Comparison of ENCODE assay signal across 8 mouse cellular contexts in genomic region chr7:16921881-16922335, GRCm38 (mm10). TPM values are rescaled to one million over a fixed set of nuclear protein-coding genes. Genes with fewer than 3 reads are reported as not detected.
DNase-seq lines count a peak whose midpoint lies in the region; ATAC-seq and TF ChIP-seq lines count a peak whose summit lies in the region.

No protein-coding gene starts in this region.

- peak; percentile 31 for DNase-seq in gastrocnemius, postnatal 10 days
- no peak for DNase-seq in gastrocnemius, adult 8-10 months (ENCODE audit: low spot score in 2 of 2)
- peak; percentile 28 for DNase-seq in midbrain, embryonic 10.5 days (ENCODE audit: low spot score)
- DNase-seq in urinary bladder, adult 18-20 months (ENCODE audit: low spot score in 2 of 2), result no peak
- no peak for DNase-seq in B cell, adult 2 months
- DNase-seq in urinary bladder, adult 2 months (ENCODE audit: low spot score), result no peak

- peak overlapping the region; percentile 76 for H3K4me2 ChIP-seq in intestine, embryonic 16.5 days (ENCODE audit: low read depth, low read length)

- no peaks in the 10 kb centered on the region for H3K9me3 ChIP-seq in intestine, embryonic 16.5 days (ENCODE audit: control insufficient read depth, low read length)
- H3K9me3 ChIP-seq in midbrain, embryonic 10.5 days (replicated peaks), result no peaks in the 10 kb centered on the region

- TF ChIP-seq CTCF in cortical plate, adult 2 months (IDR thresholded peaks at IDR 0.05; ENCODE audit: extremely low read depth, insufficient read depth, low read length), result no peak

- WGBS in intestine, embryonic 16.5 days, result 30% methylated on average over 6 of the region's 6 CpGs
- WGBS in midbrain, embryonic 10.5 days, result 78% methylated on average over 6 of the region's 6 CpGs

- H3K36me3 ChIP-seq in intestine, embryonic 16.5 days (ENCODE audit: control insufficient read depth, insufficient read depth, low read length), result peaks cover 20% of the 10 kb centered on the region
- H3K36me3 ChIP-seq in midbrain, embryonic 10.5 days, result peaks cover 51% of the 10 kb centered on the region

- TF ChIP-seq POLR2A in cortical plate, adult 2 months (IDR thresholded peaks at IDR 0.05; ENCODE audit: extremely low read depth, insufficient read depth, low read length), result no peak

- peak; percentile 45 for ATAC-seq in intestine, embryonic 16.5 days

- peak overlapping the region; percentile 73 for H3K4me3 ChIP-seq in cortical plate, adult 2 months (ENCODE audit: insufficient read depth, low read length)
- H3K4me3 ChIP-seq in intestine, embryonic 16.5 days (ENCODE audit: low read length), result peak overlapping the region; percentile 72
- peak overlapping the region; percentile 97 for H3K4me3 ChIP-seq in midbrain, embryonic 10.5 days

- H3K27ac ChIP-seq in cortical plate, adult 2 months (ENCODE audit: insufficient read depth, low read length), result peak overlapping the region; percentile 71
- H3K27ac ChIP-seq in intestine, embryonic 16.5 days (ENCODE audit: low read length), result peak overlapping the region; percentile 96
- peak overlapping the region; percentile 99 for H3K27ac ChIP-seq in midbrain, embryonic 10.5 days (replicated peaks)

- peaks cover 17% of the 10 kb centered on the region for H3K4me1 ChIP-seq in cortical plate, adult 2 months (ENCODE audit: control insufficient read depth, insufficient read depth, low read length)
- peaks cover 45% of the 10 kb centered on the region for H3K4me1 ChIP-seq in intestine, embryonic 16.5 days (ENCODE audit: control insufficient read depth, insufficient read depth, low read length)
- H3K4me1 ChIP-seq in midbrain, embryonic 10.5 days, result peaks cover 45% of the 10 kb centered on the region

- peak overlapping the region; percentile 96 for H3K9ac ChIP-seq in intestine, embryonic 16.5 days (ENCODE audit: low read depth, low read length)

- H3K27me3 ChIP-seq in intestine, embryonic 16.5 days (replicated peaks; ENCODE audit: control insufficient read depth, insufficient read depth, low read length), result no peaks in the 10 kb centered on the region
- H3K27me3 ChIP-seq in midbrain, embryonic 10.5 days (ENCODE audit: low read depth, poor library complexity, severe bottlenecking), result no peaks in the 10 kb centered on the region

RNA-seq across cellular contexts. Expression of gene Calm3, which starts 2.0 kb away (rescaled TPM):
- 100 to 1,000 TPM; 255 to 271 TPM for total RNA-seq in gastrocnemius, postnatal 10 days (2021)
- total RNA-seq in gastrocnemius, adult 8-10 months (2022), result 100 to 1,000 TPM; 386 to 534 (median 424) TPM
- 1,956 and 2,049 TPM in 2 replicates for polyA plus RNA-seq in cortical plate, adult 2 months (2012; rRNA removed)
- polyA plus RNA-seq in intestine, embryonic 16.5 days (2015; fragmentation: Nextera tagmentation; extraction: Ambion mirVana), result 163 and 171 TPM in 2 replicates
- 174 and 180 TPM in 2 replicates for polyA plus RNA-seq in midbrain, embryonic 10.5 days (2016; fragmentation: Nextera tagmentation; extraction: Ambion mirVana)
- 182 and 223 TPM in 2 replicates for polyA plus RNA-seq in urinary bladder, adult 2 months (2012; rRNA removed)

RNA-seq across cellular contexts. Expression of gene Ptgir, which starts 15.6 kb away (rescaled TPM):
- 1 to 10 TPM; 1.8 to 2.9 TPM for total RNA-seq in gastrocnemius, postnatal 10 days (2021)
- total RNA-seq in gastrocnemius, adult 8-10 months (2022), result under 1 TPM; 0.62 to 0.97 (median 0.93) TPM
- polyA plus RNA-seq in cortical plate, adult 2 months (2012; rRNA removed), result 0.08 and 0.17 TPM in 2 replicates
- polyA plus RNA-seq in intestine, embryonic 16.5 days (2015; fragmentation: Nextera tagmentation; extraction: Ambion mirVana), result 2.5 and 3.2 TPM in 2 replicates
- 0.17 and 0.56 TPM in 2 replicates for polyA plus RNA-seq in midbrain, embryonic 10.5 days (2016; fragmentation: Nextera tagmentation; extraction: Ambion mirVana)
- polyA plus RNA-seq in urinary bladder, adult 2 months (2012; rRNA removed), result 3.9 and 5.1 TPM in 2 replicates

RNA-seq across cellular contexts. Expression of gene Pnmal2, which starts 22.6 kb away (rescaled TPM):
- total RNA-seq in gastrocnemius, postnatal 10 days (2021), result 10 to 100 TPM; 20.6 to 24.5 TPM
- total RNA-seq in gastrocnemius, adult 8-10 months (2022), result under 1 TPM; 0.24 to 0.76 (median 0.41) TPM
- 89.8 and 103 TPM in 2 replicates for polyA plus RNA-seq in cortical plate, adult 2 months (2012; rRNA removed)
- 4.9 and 5.4 TPM in 2 replicates for polyA plus RNA-seq in intestine, embryonic 16.5 days (2015; fragmentation: Nextera tagmentation; extraction: Ambion mirVana)
- 4.1 and 11.7 TPM in 2 replicates for polyA plus RNA-seq in midbrain, embryonic 10.5 days (2016; fragmentation: Nextera tagmentation; extraction: Ambion mirVana)
- 0.83 and 1.4 TPM in 2 replicates for polyA plus RNA-seq in urinary bladder, adult 2 months (2012; rRNA removed)

RNA-seq across cellular contexts. Expression of gene Gng8, which starts 30.3 kb away (rescaled TPM):
- total RNA-seq in gastrocnemius, postnatal 10 days (2021), result 1 to 10 TPM; 1.3 to 2.7 TPM
- under 1 TPM in 1 of 4 experiments, not detected in 3; 0.36 TPM for total RNA-seq in gastrocnemius, adult 8-10 months (2022)
- 8.3 and 10.9 TPM in 2 replicates for polyA plus RNA-seq in cortical plate, adult 2 months (2012; rRNA removed)
- 7.8 and 9.2 TPM in 2 replicates for polyA plus RNA-seq in intestine, embryonic 16.5 days (2015; fragmentation: Nextera tagmentation; extraction: Ambion mirVana)
- polyA plus RNA-seq in midbrain, embryonic 10.5 days (2016; fragmentation: Nextera tagmentation; extraction: Ambion mirVana), result 5.4 and 8.5 TPM in 2 replicates
- 26.7 and 27.5 TPM in 2 replicates for polyA plus RNA-seq in urinary bladder, adult 2 months (2012; rRNA removed)

RNA-seq across cellular contexts. Expression of gene Pnmal1, which starts 37.6 kb away (rescaled TPM):
- under 1 TPM; 0.16 to 0.21 TPM for total RNA-seq in gastrocnemius, postnatal 10 days (2021)
- under 1 TPM in 1 of 4 experiments, not detected in 3; 0.07 TPM for total RNA-seq in gastrocnemius, adult 8-10 months (2022)
- polyA plus RNA-seq in cortical plate, adult 2 months (2012; rRNA removed), result 60.2 and 64.8 TPM in 2 replicates
- polyA plus RNA-seq in intestine, embryonic 16.5 days (2015; fragmentation: Nextera tagmentation; extraction: Ambion mirVana), result 2.7 and 2.9 TPM in 2 replicates
- 9.8 and 17.4 TPM in 2 replicates for polyA plus RNA-seq in midbrain, embryonic 10.5 days (2016; fragmentation: Nextera tagmentation; extraction: Ambion mirVana)
- 0.03 TPM in 2 replicates for polyA plus RNA-seq in urinary bladder, adult 2 months (2012; rRNA removed)

Comparison
In these comparisons a context has a peak if more than half of its experiments do, and no peak if none do; other contexts are left out.
1. DNase-seq: peak in gastrocnemius, postnatal 10 days (single experiment) and midbrain, embryonic 10.5 days (single experiment); none in gastrocnemius, adult 8-10 months (0 of 2), urinary bladder, adult 18-20 months (0 of 2), B cell, adult 2 months (0 of 2) and urinary bladder, adult 2 months (single experiment).
2. Peak in every context shown above with its lines, with median percentiles within 50 percentile points of each other: H3K27ac ChIP-seq and H3K4me3 ChIP-seq.